Mouse (Mus musculus) inflammation-experienced regulatory T-cells, adult 16 weeks (primary cell): Measurements from ENCODE around the gene Ptch2. TPM values are rescaled to one million over a fixed set of nuclear protein-coding genes. Genes with fewer than 3 reads are reported as not detected.

Experiments used
- polyA plus RNA-seq: library from polyadenylated mRNA; unstranded; fragments of 100-300 nt; shearing (Covaris generic); gene quantifications from one replicate; pipeline ENCODE4 v1.2.1, GENCODE M21; 2017

Gene Ptch2
- polyA plus RNA-seq = 0.35 TPM

DNA sequence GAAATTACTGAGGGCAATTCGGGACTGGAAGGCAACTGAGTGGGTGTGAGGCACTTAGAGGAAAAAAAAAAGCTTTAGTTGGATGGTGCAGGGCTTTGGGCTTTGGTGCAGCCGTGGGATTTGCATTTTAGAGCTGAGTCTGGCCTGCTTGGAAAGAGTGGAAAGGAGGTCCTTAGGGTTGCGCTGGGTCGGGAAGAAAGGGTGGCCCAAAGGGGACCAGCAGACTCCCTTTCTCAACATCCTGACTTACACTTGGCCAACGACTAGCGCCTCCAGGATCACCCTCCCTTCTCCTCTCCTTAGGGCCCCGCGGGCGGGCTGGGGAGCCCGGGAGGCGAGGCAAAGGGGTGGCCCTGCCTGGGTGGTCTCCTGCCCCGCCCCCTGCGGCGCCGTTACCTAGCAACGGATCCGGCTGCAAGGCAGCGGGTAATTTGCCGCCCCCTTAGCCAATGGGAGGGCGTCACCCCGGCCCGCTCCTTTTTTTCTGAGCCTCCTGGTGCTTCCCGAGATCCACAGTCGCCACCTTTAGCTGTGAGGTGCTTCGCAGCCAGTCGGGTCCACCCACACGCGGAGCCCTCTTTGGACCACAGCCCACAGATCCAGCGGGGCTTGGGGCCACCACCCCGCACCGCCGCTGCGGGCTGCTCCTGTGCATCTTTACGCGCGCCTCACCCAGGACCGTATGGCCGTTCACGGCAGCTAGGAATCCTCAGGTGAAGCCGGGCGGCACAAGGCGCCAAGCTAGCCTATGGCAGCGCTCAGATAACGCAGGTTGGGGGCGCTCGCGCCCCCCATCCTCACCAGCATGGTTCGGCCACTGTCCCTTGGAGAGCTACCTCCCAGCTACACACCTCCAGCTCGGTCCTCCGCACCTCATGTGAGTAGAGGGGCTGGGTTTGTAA is at the start of gene Ptch2:
Gene Ptch2, plus strand, starts transcription at position 525 of the 902 bp plus-strand sequence.

GRCm38 (mm10) chr4:117125348-117125909 is 29.6 kb downstream of the Ptch2 start, which contains the start of gene Btbd19:
TSS of gene Btbd19 (minus strand) at chr4:117125725.

DNA sequence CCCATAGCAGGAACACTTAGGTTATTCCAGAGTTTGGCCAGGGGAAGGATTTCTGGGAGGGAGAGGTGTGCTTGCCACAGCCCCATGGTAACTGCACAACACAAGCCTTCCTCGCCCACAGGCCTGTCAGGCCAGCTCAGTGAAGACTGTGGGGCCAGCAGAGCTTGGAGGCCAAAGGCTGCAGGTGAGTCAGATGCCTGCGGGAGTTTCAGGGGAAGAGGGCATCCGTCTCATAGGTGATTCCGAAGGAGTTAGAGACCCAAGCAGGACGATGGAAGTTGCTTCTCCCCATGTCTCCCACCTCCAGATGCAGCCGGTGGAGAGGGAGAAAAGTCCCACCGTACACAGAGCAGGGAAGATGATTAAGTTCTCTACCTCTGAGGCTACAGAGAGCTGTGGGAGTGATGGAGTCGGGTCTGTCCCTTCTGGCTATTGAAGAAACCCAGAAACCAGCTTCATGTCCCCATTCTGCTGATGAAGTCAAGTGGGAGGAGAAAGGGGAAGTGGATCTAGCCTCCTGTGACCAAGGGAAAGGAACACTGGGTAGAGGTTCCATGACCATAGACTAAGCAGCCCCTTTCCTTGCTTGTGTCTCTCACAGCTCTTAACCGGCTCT is 30.9 kb downstream of the Ptch2 start, which contains the start of gene Tctex1d4:
Gene Tctex1d4, plus strand, starts transcription at position 120 of the 616 bp plus-strand sequence.

DNA sequence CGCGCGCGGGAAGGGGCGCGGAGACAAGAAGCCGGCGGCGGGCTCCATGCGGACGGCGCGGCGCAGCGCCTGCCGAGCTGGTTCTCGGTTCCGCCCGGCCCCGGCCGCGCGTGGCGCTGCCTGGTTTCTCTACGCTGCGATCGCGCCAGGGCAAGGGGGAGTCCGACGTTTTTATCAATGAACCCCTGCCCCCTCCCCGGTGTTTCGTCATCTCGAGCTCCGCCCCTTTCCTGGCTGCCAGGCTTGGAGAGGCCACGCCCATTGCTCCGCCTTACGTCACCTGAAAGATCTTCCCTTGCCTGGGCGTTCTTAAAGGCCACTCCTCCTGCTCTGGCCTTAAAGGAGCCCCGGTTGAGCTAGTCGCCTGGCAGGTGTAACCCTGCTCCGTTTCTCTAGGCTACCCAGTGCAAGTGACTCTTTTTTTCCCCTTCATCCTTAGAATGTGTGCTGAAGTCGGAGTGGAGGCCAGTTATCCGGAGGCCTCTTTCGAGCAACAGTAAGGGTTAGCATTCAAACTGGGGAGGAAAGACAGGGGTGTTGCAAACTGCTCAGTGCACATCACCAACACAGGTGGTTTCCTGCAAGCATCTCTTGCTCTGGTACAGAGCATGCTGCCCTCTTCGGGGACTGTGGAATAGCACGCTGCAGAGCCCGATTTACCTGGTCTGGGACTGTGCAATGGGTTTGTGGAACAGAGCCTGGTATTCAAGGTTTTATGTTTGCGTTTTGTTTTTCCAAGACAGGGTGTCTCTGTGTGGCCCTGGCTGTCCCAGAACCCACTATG is 38.1 kb downstream of the Ptch2 start, which contains the start of gene Plk3:
Gene Plk3, minus strand, starts transcription at position 147 of the 784 bp plus-strand sequence.

DNA sequence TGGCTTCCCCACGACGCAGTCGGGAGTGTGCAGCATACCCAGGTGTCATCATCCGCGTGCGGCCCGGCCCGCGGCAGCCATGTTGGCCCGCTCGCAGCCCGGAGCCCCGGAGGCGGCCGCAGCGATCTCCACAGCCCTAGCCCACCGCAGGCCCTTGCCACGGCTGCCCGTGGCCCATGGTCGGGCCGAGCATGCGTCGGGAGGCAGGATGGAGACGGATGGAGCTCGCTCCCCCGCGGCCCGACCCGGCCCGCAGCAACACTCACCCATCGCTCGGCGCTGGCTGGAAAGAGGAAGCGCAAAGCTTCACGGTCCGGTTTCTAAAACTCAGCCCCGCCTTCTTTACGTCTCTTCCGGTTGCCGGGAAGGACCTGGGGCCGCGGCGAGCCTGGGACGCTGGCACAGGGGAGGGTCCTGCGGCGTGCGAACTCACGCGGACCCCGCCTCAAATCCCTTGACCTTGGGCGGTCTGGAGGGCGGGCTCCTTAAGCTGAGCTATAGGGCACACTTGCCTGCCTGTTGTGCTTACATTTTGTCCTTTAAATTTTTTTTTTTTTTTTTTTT is 60.0 kb downstream of the Ptch2 start, which contains the start of gene Rps8:
Gene Rps8, minus strand, starts transcription at position 452 of the 564 bp plus-strand sequence.

Other genes with a start within 250 kb of the Ptch2 start
- 0.05 TPM for gene Zswim5, start 218.7 kb upstream of the Ptch2 start, polyA plus RNA-seq
- 107 TPM for gene Urod, start 101.7 kb upstream of the Ptch2 start, polyA plus RNA-seq
- gene Hectd3, start 100.8 kb upstream of the Ptch2 start, polyA plus RNA-seq = 11.1 TPM
- gene Eif2b3, start 76.7 kb upstream of the Ptch2 start, polyA plus RNA-seq = 32.8 TPM
- gene Btbd19, start 29.6 kb downstream of the Ptch2 start, polyA plus RNA-seq = 61.4 TPM
- 1.4 TPM for gene Tctex1d4, start 30.7 kb downstream of the Ptch2 start, polyA plus RNA-seq
- gene Plk3, start 37.9 kb downstream of the Ptch2 start, polyA plus RNA-seq = 3.1 TPM
- 478 TPM for gene Rps8, start 60.2 kb downstream of the Ptch2 start, polyA plus RNA-seq
- 3.7 TPM for gene Kif2c, start 86.6 kb downstream of the Ptch2 start, polyA plus RNA-seq
- gene Tmem53, start 155.9 kb downstream of the Ptch2 start, polyA plus RNA-seq = 1.1 TPM
- not detected for gene Armh1, start 156.1 kb downstream of the Ptch2 start, polyA plus RNA-seq